Mouse (Mus musculus): Measurements from ENCODE around the gene Otud1. TPM values are rescaled to one million over a fixed set of nuclear protein-coding genes. Genes with fewer than 3 reads are reported as not detected.

Gene Otud1
- 10 to 100 TPM; 12.3 TPM for total RNA-seq (2021)

DNA sequence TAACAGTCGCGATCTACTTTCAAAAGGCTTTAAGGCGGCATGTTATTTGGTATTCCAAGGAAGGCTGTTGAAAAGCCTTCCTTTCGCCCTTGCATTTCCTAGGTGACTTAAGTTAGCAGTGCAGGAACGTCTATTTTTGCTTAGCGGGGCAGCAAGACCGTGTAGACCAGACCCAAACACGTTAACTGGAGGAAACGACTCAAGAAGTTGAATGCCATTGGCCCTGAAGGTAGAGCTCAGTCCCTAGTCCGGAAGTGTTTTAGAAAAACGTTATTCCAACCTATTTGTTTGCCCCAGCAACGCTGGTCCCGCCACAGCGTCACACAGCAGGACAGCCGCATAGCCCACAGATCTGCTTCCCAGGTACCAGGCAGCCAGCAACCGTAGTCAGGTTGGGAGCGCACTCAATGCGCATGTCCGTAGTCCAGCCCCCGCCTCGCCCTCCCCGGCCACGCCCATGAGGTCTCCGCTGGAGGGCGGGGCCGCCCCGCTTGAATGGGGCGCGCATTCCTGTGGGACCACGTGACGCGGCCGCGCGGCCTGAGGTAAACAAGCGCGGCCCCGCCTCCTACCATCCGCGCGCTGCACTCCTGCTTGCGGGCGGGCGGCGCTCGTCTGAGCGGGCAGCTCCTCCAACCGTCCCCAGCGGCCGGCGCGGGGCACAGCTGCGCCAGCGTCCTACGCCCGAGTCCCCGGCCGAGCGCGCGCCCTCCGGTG, at the start of gene Otud1:
TSS of gene Otud1 (plus strand) at position 595 of the 717 bp plus-strand sequence.
- DNase-seq (ENCODE audit: extremely low spot score in 1 of 2, low spot score in 1 of 2), result peak; percentile 87 to 94

DNA sequence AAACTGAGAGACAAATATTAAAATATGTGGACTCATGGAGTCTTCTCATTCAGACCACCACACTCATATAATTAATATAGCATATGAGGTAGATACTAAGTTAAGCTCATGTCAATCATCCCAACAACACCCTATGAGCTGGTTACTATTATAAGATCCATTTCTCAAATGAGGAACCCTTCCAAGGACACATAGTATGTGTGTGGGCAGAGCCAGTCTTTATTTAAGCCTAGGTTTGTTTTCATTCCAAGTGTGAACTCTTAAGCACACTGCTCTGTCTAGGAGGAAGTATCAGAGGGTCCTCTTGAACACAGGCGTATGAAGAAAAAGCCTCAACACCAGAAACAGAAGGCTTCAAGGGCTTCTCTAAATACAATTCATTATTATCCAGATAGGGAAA, 49.7 kb upstream of the Otud1 start:
- DNase-seq (ENCODE audit: extremely low spot score in 1 of 2, low spot score in 1 of 2), result no peak

- DNase-seq (ENCODE audit: extremely low spot score in 1 of 2, low spot score in 1 of 2), result no peak
Measured at GRCm38 (mm10) chr2:19608410-19609073, 49.0 kb upstream of the Otud1 start.

DNA sequence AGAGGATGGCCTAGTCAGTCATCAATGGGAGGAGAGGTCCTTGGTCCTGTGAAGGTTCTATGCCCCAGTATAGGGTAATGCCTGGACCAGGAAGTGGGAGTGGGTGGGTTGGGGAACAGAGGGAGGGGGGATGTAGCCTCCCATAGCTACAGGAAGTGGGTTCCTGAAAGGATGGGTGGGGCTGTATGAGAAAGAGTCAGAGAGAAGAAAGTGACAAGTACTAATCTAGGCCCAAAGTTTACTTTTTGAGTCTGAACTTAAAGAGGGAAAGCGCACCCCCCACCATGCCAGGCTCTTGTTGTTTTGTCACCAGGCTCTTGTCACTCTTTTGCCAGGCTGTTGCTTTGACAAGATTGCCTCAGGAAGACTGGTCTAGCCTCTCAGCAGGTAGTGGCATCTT, 35.5 kb upstream of the Otud1 start:
- no peak for DNase-seq (ENCODE audit: extremely low spot score in 1 of 2, low spot score in 1 of 2)

GRCm38 (mm10) chr2:19627044-19627443, 30.5 kb upstream of the Otud1 start:
- DNase-seq (ENCODE audit: extremely low spot score in 1 of 2, low spot score in 1 of 2), result no peak

GRCm38 (mm10) chr2:19627920-19628608, 29.5 kb upstream of the Otud1 start:
- DNase-seq (ENCODE audit: extremely low spot score in 1 of 2, low spot score in 1 of 2), result no peak

- no peak for DNase-seq (ENCODE audit: extremely low spot score in 1 of 2, low spot score in 1 of 2)
Measured at GRCm38 (mm10) chr2:19630544-19630943, 27.0 kb upstream of the Otud1 start.

GRCm38 (mm10) chr2:19633406-19633920, 24.1 kb upstream of the Otud1 start:
- DNase-seq (ENCODE audit: extremely low spot score in 1 of 2, low spot score in 1 of 2), result no peak

- DNase-seq (ENCODE audit: extremely low spot score in 1 of 2, low spot score in 1 of 2), result no peak
Measured at GRCm38 (mm10) chr2:19645182-19645581, 12.4 kb upstream of the Otud1 start.

DNA sequence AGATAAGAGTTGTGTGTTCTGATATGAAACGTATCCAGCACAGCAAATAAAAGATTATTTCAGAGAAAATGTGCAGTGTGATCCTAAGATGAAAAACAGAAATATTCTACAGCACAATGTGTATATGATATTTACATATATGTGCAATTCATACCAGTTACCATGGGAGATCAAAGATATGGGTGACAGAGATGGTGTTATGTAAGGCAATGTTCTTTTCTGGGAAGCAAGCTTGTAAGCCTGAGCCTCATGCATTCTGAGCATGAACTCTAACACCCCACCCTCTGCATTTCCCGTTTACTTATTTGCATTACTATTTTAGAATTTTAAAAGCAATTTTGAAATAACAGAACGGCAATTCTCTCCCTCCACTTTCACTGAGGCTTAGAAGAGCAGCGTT, 11.4 kb upstream of the Otud1 start:
- no peak for DNase-seq (ENCODE audit: extremely low spot score in 1 of 2, low spot score in 1 of 2)

- DNase-seq (ENCODE audit: extremely low spot score in 1 of 2, low spot score in 1 of 2), result no peak
Measured at GRCm38 (mm10) chr2:19646910-19647309, 10.6 kb upstream of the Otud1 start.

DNA sequence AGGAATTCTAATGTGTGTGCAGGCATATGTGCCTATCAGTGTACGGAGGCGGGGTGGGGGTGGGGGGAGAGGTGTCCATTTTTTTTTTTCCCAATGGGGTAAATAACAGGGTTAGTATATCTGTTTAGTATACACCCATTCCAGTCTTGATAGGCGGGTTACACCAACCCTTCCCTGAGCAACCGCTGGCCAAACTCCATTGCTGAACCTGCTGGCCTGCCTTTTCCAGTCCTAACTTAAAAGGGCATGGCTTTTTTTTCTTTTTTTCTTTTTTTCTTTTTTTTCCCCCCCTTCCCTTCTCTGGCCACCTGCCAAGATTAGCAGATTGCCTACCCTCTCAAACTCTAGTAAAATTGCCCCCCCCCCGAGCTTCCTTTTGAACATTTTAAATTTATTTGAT, 1.1 kb upstream of the Otud1 start:
- no peak for DNase-seq (ENCODE audit: extremely low spot score in 1 of 2, low spot score in 1 of 2)

- peak; percentile 51 to 62 for DNase-seq (ENCODE audit: extremely low spot score in 1 of 2, low spot score in 1 of 2)
Measured at GRCm38 (mm10) chr2:19657881-19658589, 483 bp downstream of the Otud1 start.

GRCm38 (mm10) chr2:19658661-19659384, 1.3 kb downstream of the Otud1 start:
- peak; percentile 4 to 25 for DNase-seq (ENCODE audit: extremely low spot score in 1 of 2, low spot score in 1 of 2)

DNA sequence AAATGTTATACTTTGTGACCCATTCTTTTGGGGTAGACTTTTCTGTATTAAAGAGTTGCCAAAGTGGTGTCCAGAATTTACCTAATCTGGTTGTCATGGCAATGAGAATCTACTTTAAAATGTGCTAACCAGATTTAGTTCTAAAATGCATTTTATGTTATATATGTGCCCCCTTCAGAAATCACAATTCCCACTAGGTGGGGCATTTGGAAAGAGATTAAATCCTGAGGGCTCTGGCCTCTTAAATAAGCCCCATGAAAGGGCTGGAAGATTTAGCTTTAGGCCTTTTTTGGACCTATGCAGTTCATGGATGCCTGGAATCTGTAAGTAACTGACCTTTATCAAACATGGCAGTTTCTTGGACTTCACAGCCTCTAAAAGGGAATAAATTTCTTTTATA, 3.3 kb downstream of the Otud1 start:
- DNase-seq (ENCODE audit: extremely low spot score in 1 of 2, low spot score in 1 of 2), result no peak

- DNase-seq (ENCODE audit: extremely low spot score in 1 of 2, low spot score in 1 of 2), result no peak
Measured at GRCm38 (mm10) chr2:19663146-19663848, 5.7 kb downstream of the Otud1 start.

DNA sequence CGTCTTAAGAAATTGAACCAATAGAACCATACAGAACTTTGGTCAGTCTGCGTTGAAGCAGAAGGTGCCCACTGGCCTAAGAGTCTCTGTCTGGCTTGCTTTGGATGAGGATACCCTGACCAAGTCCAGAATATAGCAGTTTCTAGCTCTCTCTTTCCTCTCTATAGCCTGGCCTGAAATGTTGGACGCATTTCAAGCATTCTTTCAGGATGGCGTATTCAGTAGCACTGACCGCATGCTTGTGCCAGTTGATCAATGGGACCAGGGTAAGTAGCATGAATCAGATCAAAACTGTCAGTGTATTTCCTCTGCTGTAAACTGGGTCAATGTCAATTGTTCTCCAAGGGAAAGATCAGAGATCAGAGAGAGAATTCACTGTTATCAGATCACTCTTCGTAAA, 6.6 kb downstream of the Otud1 start:
- DNase-seq (ENCODE audit: extremely low spot score in 1 of 2, low spot score in 1 of 2), result no peak

DNA sequence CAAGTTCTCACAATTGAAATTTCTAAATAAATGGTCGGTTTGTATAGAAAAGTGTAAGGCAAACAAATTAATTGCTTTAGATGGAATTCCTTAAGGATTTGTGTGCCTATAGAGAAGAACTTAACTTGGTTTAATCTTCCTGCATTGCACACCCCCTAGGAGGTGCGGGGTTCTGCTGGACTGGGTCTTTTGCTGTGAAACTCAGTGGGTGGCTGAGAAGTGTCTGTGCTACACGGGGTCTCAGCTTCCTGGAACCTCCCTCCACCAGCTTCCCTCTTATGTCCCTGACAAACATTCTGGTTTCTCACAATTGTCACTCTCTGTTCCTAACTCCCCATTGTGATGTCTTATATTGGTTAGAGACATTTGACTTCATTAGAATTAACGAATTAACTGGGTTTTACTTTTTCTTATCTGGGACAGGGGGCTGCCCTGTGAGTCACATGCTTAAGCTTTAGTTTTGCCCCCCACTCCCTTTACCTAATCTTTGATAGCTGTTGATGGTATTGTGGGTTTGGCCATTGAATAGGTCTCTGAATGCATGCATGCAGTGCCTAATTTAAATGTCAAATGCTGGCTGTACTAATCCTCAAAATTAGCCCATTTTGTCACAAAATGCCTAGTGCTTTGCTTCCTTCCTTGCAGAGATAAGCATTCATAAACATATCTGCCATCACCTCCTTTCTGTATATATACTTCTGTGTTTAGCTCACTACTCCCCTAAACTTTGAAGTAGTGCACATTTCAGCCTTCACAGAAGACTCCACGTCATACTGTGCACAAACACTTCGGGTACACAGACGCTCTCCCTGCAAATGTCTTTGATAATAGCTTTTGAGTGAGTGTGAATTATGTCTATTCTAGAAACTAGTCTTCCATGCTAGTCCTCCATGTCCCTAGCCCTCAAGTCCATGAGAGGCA, 7.3 kb downstream of the Otud1 start:
- DNase-seq (ENCODE audit: extremely low spot score in 1 of 2, low spot score in 1 of 2), result no peak
